Mouse (Mus musculus): ENCODE results near the gene Cyp4f37.

Cyp4f37 gene

DNA sequence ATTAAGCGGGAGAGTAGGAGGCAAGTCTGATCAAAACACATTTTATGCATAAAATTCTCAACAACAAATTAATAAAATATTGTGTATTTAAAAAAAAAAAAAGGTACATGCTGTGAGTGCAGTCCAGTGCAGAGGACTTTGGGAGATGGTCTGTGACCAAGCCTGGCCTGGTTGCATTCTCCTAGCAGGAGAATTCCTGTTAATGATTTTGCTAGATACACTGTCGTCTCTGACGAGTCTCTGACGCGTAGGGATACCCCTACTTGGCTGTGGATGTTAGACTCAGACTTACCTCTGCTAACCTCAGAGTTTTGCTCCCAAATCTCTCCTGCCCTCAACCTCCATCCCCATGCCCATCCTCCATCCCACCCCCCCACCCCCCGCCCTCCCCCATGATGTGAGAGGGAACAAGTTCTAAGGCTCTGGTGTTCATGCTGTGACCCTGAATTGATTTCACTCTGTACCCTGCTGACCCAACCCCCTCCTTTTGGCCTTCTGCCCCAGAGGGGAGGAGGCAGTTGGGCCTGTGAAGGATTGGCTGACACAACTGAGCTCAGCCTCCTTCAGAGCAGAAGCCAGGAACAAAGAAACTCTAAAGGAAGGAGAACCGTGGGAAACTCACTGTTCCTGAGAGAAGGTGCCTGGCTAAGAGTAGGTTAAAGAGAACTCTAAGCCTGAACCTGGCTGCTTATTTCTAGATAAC is 64.1 kb downstream of the Cyp4f37 start, which contains the start of gene Cyp4f15:
Gene Cyp4f15 (plus strand): TSS at position 580 of the 703 bp plus-strand sequence.
- no peak for DNase-seq (ENCODE audit: low spot score in 2 of 2)
